Mouse (Mus musculus) heart, adult 2 months (tissue): Measurements from ENCODE around the gene Vamp3.

ENCODE experiments used
- CTCF ChIP-seq: fragments of 200-600 bp; IDR thresholded peaks from 2 replicates; pipeline ENCODE4 v1.8.1; 2022; ENCODE audit warnings: antibody characterized with exemption, mild to moderate bottlenecking, moderate library complexity
- EP300 ChIP-seq: fragments of 200-500 bp; IDR thresholded peaks from 2 replicates; pipeline ENCODE4 v1.6.1; 2011; ENCODE audit warnings: low read depth, low read length, control low read depth; ENCODE audit not compliant: insufficient read depth

GRCm38 (mm10) chr4:151074817-151075216 is 17.1 kb upstream of the Vamp3 start:
- no peak for TF ChIP-seq CTCF
- no peak for TF ChIP-seq EP300
